Mouse (Mus musculus): Measurements from ENCODE around the gene Ap1g1. TPM values are rescaled to one million over a fixed set of nuclear protein-coding genes. Genes with fewer than 3 reads are reported as not detected.

Ap1g1 gene
- polyA plus RNA-seq (2015; fragmentation: Nextera tagmentation; extraction: Ambion mirVana) = 24.7 and 31.3 TPM in 2 replicates

- WGBS = under 1% methylated on average over 64 of the region's 64 CpGs
- peak within 1 kb of the TSS; percentile 98 for H3K9ac ChIP-seq
- ATAC-seq (replicated peaks; ENCODE audit: insufficient number of reproducible peaks, insufficient read depth, low FRiP score, low read depth) = peak; percentile 97
Measured at GRCm38 (mm10) chr8:109778280-109778977, at the start of gene Ap1g1. Gene Ap1g1 (plus strand): TSS chr8:109778554.

GRCm38 (mm10) chr8:109731012-109731411 is 47.3 kb upstream of the Ap1g1 start:
- Histone ChIP-seq H3K4me3 (no peak overlapping the region), H3K4me2 (no peak overlapping the region), H3K9ac (no peak overlapping the region), H3K36me3 (peaks cover 41% of the 10 kb centered on the region), H3K27me3 (no peaks in the 10 kb centered on the region), H3K9me3 (replicated peaks) (no peaks in the 10 kb centered on the region), H3K27ac (no peak overlapping the region), H3K4me1 (replicated peaks) (peaks cover 6% of the 10 kb centered on the region)
- 75% methylated on average over 3 of the region's 3 CpGs for WGBS
- ATAC-seq (replicated peaks; ENCODE audit: insufficient number of reproducible peaks, insufficient read depth, low FRiP score, low read depth) = no peak

More at GRCm38 (mm10) chr8:109778280-109778977, at the start of gene Ap1g1:
- Histone ChIP-seq H3K4me1 (replicated peaks) (peaks cover 17% of the 10 kb centered on the region), H3K27ac (peak within 1 kb of the TSS; percentile 98), H3K4me3 (peak within 1 kb of the TSS; percentile 99), H3K9me3 (replicated peaks) (no peaks in the 10 kb centered on the region), H3K27me3 (peaks cover 9% of the 10 kb centered on the region; the same call in 1 of the 2 replicates), H3K36me3 (no peaks in the 10 kb centered on the region), H3K4me2 (peak within 1 kb of the TSS; percentile 88)

GRCm38 (mm10) chr8:109734018-109734417 is 44.3 kb upstream of the Ap1g1 start:
- no peak overlapping the region for H3K9ac ChIP-seq
- ATAC-seq (replicated peaks; ENCODE audit: insufficient number of reproducible peaks, insufficient read depth, low FRiP score, low read depth) = no peak
- no peak overlapping the region for H3K4me3 ChIP-seq
- no peak overlapping the region for H3K27ac ChIP-seq
- peaks cover 17% of the 10 kb centered on the region for H3K4me1 ChIP-seq (replicated peaks)
- no peaks in the 10 kb centered on the region for H3K9me3 ChIP-seq (replicated peaks)
- H3K4me2 ChIP-seq = no peak overlapping the region
- H3K27me3 ChIP-seq = no peaks in the 10 kb centered on the region
- WGBS = 60% methylated on average over 3 of the region's 3 CpGs
- H3K36me3 ChIP-seq = peaks cover 35% of the 10 kb centered on the region

GRCm38 (mm10) chr8:109736819-109737218 is 41.5 kb upstream of the Ap1g1 start:
- Histone ChIP-seq H3K4me3 (peak overlapping the region; percentile 98), H3K36me3 (peaks cover 26% of the 10 kb centered on the region), H3K9ac (peak overlapping the region; percentile 99), H3K4me2 (peak overlapping the region; percentile 79), H3K27ac (peak overlapping the region; percentile 85), H3K27me3 (no peaks in the 10 kb centered on the region), H3K9me3 (replicated peaks) (no peaks in the 10 kb centered on the region), H3K4me1 (replicated peaks) (peaks cover 17% of the 10 kb centered on the region)
- 6% methylated on average over 8 of the region's 8 CpGs for WGBS
- no peak for ATAC-seq (replicated peaks; ENCODE audit: insufficient number of reproducible peaks, insufficient read depth, low FRiP score, low read depth)

- peak within 1 kb of the TSS; percentile 85 for H3K27ac ChIP-seq
- H3K9ac ChIP-seq = peak within 1 kb of the TSS; percentile 99
- under 1% methylated on average over 55 of the region's 59 CpGs for WGBS
- peaks cover 17% of the 10 kb centered on the region for H3K4me1 ChIP-seq (replicated peaks)
- peak within 1 kb of the TSS; percentile 98 for H3K4me3 ChIP-seq
- H3K36me3 ChIP-seq = peaks cover 20% of the 10 kb centered on the region
- H3K4me2 ChIP-seq = peak within 1 kb of the TSS; percentile 79
- peak; percentile 90 for ATAC-seq (replicated peaks; ENCODE audit: insufficient number of reproducible peaks, insufficient read depth, low FRiP score, low read depth)
- no peaks in the 10 kb centered on the region for H3K9me3 ChIP-seq (replicated peaks)
- no peaks in the 10 kb centered on the region for H3K27me3 ChIP-seq
Measured at GRCm38 (mm10) chr8:109737237-109738048, 40.9 kb upstream of the Ap1g1 start, which contains the start of gene Atxn1l. Gene Atxn1l (minus strand): TSS chr8:109737739.

GRCm38 (mm10) chr8:109738049-109738380 is 40.3 kb upstream of the Ap1g1 start:
- peak overlapping the region; percentile 99; the same call in 1 of the 2 replicates for H3K9ac ChIP-seq
- H3K27ac ChIP-seq = peak overlapping the region; percentile 85
- H3K4me2 ChIP-seq = peak overlapping the region; percentile 79
- no peaks in the 10 kb centered on the region for H3K27me3 ChIP-seq
- 90% methylated on average over 1 of the region's 1 CpGs for WGBS
- H3K36me3 ChIP-seq = peaks cover 14% of the 10 kb centered on the region
- H3K9me3 ChIP-seq (replicated peaks) = no peaks in the 10 kb centered on the region
- ATAC-seq (replicated peaks; ENCODE audit: insufficient number of reproducible peaks, insufficient read depth, low FRiP score, low read depth) = no peak
- peak overlapping the region; percentile 98 for H3K4me3 ChIP-seq
- H3K4me1 ChIP-seq (replicated peaks) = peaks cover 17% of the 10 kb centered on the region

- Histone ChIP-seq H3K27me3 (no peaks in the 10 kb centered on the region), H3K4me1 (replicated peaks) (no peaks in the 10 kb centered on the region), H3K27ac (no peak overlapping the region), H3K36me3 (no peaks in the 10 kb centered on the region), H3K4me3 (no peak overlapping the region), H3K9ac (no peak overlapping the region), H3K9me3 (replicated peaks) (no peaks in the 10 kb centered on the region), H3K4me2 (no peak overlapping the region)
- ATAC-seq (replicated peaks; ENCODE audit: insufficient number of reproducible peaks, insufficient read depth, low FRiP score, low read depth) = no peak
- WGBS = 79% methylated on average over 12 of the region's 12 CpGs
Measured at GRCm38 (mm10) chr8:109747468-109748199, 30.7 kb upstream of the Ap1g1 start.

GRCm38 (mm10) chr8:109750274-109750673 is 28.1 kb upstream of the Ap1g1 start:
- WGBS = 43% methylated on average over 5 of the region's 5 CpGs
- ATAC-seq (replicated peaks; ENCODE audit: insufficient number of reproducible peaks, insufficient read depth, low FRiP score, low read depth) = no peak
- Histone ChIP-seq H3K4me2 (no peak overlapping the region), H3K9me3 (replicated peaks) (no peaks in the 10 kb centered on the region), H3K9ac (no peak overlapping the region), H3K27me3 (no peaks in the 10 kb centered on the region), H3K36me3 (no peaks in the 10 kb centered on the region), H3K4me1 (replicated peaks) (no peaks in the 10 kb centered on the region), H3K27ac (no peak overlapping the region), H3K4me3 (no peak overlapping the region)

- Histone ChIP-seq H3K36me3 (no peaks in the 10 kb centered on the region), H3K9ac (no peak overlapping the region), H3K4me1 (replicated peaks) (no peaks in the 10 kb centered on the region), H3K4me2 (no peak overlapping the region), H3K27me3 (no peaks in the 10 kb centered on the region), H3K27ac (no peak overlapping the region), H3K9me3 (replicated peaks) (no peaks in the 10 kb centered on the region), H3K4me3 (no peak overlapping the region)
- WGBS = 65% methylated on average over 12 of the region's 12 CpGs
- no peak for ATAC-seq (replicated peaks; ENCODE audit: insufficient number of reproducible peaks, insufficient read depth, low FRiP score, low read depth)
Measured at GRCm38 (mm10) chr8:109750699-109751098, 27.7 kb upstream of the Ap1g1 start.

GRCm38 (mm10) chr8:109751731-109752485 is 26.4 kb upstream of the Ap1g1 start:
- Histone ChIP-seq H3K9ac (no peak overlapping the region), H3K27ac (no peak overlapping the region), H3K4me1 (replicated peaks) (no peaks in the 10 kb centered on the region), H3K27me3 (no peaks in the 10 kb centered on the region), H3K4me2 (no peak overlapping the region), H3K36me3 (no peaks in the 10 kb centered on the region), H3K9me3 (replicated peaks) (no peaks in the 10 kb centered on the region), H3K4me3 (no peak overlapping the region)
- WGBS = 84% methylated on average over 20 of the region's 20 CpGs
- ATAC-seq (replicated peaks; ENCODE audit: insufficient number of reproducible peaks, insufficient read depth, low FRiP score, low read depth) = no peak

Measured in heart, embryonic 15.5 days (tissue).